Mouse (Mus musculus) bone marrow, adult 2 months (tissue): ENCODE measurements around the gene Ldlr.

Source experiments
- CTCF ChIP-seq: fragments of 200-500 bp; IDR thresholded peaks from 2 replicates; pipeline ENCODE4 v1.5.1; 2011; ENCODE audit warnings: low read length, control low read depth; ENCODE audit not compliant: control insufficient read depth, insufficient read depth
- POLR2A ChIP-seq: fragments of 200-500 bp; IDR thresholded peaks from 2 replicates; pipeline ENCODE4 v1.6.1; 2011; ENCODE audit warnings: low read depth, mild to moderate bottlenecking, control low read depth, low read length, borderline replicate concordance; ENCODE audit not compliant: control insufficient read depth

DNA sequence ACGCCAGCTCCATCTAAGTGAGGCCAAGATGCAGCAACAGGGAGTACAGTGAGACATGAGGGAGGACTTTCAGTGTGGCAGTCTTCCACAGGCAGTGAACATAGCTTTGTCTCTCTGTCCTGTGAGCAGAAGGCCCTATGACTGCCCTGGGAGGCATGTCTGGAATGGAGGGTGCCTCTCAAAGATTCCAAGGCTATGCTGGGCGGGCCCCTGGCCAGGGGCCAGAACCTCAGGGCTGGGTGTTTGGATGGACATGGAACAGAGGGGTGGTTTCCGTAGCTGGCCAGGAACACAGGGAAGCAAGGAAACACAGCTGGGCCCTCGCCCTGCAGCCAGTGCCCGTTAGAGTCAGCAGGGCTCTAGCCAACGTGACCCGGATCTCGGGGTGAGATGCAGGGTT, 68.6 kb downstream of the Ldlr start:
- TF ChIP-seq CTCF (no peak), POLR2A (no peak)
